Mouse (Mus musculus): ENCODE results near the gene Ntsr1. TPM values are rescaled to one million over a fixed set of nuclear protein-coding genes. Genes with fewer than 3 reads are reported as not detected.

Gene Ntsr1
- not detected for polyA plus RNA-seq (2014; fragmentation: Illumina TruSeq; extraction: RNeasy Lipid Tissue Mini Kit (QIAGEN cat#74804); ENCODE audit: insufficient read depth, low read depth, low replicate concordance)

GRCm38 (mm10) chr2:180499741-180500140, at the start of gene Ntsr1:
Gene Ntsr1, plus strand, starts transcription at chr2:180499976.

GRCm38 (mm10) chr2:180455723-180456698, 43.8 kb upstream of the Ntsr1 start, which contains the start of gene Slco4a1:
Gene Slco4a1, plus strand, starts transcription at chr2:180456245.

DNA sequence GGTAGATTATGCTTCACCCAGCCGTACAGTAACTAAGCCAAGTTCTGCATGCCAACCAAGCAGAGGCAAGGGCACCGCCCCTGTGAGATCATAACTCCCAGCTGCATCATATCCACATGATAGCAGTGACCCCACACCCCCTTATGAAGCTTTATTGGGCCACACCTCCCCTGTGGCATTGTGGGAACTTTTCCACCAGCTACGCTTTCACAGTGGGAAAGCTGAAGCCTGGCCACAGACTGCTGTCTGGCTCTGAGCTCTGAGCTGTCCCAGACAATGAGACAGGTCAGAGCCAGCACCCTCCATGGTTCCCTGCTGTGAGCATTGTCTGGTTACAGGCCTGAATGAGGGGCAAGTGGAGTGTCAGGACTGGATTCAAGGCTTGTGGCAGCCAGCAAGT, 81.2 kb downstream of the Ntsr1 start, which contains the start of gene Mrgbp:
Gene Mrgbp (plus strand): TSS at position 303 of the 400 bp plus-strand sequence.

DNA sequence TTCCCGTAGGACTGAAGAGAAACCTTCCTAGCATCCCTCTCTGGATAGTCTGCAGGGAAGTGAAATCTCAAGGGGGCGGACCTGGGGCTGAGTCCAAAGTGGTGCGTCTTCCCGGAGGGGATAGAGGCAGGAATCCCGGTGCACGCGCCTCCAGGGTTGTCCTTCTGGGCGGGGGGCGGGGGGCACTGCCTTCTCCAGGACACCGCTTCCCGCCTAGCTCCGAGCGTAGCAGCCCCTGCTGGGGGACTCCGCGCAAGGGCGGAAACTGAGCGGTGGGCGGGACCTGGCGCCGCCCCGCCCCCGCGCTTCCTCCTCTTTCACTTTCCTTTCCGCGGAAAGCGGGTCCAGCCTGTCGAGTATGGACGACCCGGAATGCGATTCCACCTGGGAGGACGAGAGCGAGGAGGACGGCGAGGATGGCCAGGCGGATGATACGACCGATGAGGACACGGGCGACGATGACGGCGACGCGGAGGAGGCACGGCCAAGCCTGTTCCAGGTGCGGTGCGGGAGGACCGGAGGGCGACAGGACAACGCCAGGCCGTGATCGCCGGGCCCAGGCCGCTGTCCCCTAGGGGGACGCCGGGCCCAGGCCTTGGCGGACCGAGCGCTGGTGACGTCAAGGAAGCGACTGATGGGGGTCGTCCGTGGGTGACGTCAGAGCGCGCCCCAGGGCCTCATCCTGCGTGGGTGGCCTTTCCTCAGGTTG, 89.5 kb downstream of the Ntsr1 start, which contains the start of gene Ogfr:
Gene Ogfr (plus strand): TSS at position 123 of the 709 bp plus-strand sequence.

Other genes with a start within 250 kb of the Ntsr1 start
- 2,570 TPM for gene Rps21, start 242.6 kb upstream of the Ntsr1 start, polyA plus RNA-seq (2014; fragmentation: Illumina TruSeq; extraction: RNeasy Lipid Tissue Mini Kit (QIAGEN cat#74804); ENCODE audit: insufficient read depth, low read depth, low replicate concordance)
- gene Cables2, start 226.5 kb upstream of the Ntsr1 start, polyA plus RNA-seq (2014; fragmentation: Illumina TruSeq; extraction: RNeasy Lipid Tissue Mini Kit (QIAGEN cat#74804); ENCODE audit: insufficient read depth, low read depth, low replicate concordance), result 10.9 TPM
- gene Rbbp8nl, start 210.1 kb upstream of the Ntsr1 start, polyA plus RNA-seq (2014; fragmentation: Illumina TruSeq; extraction: RNeasy Lipid Tissue Mini Kit (QIAGEN cat#74804); ENCODE audit: insufficient read depth, low read depth, low replicate concordance), result 0.29 TPM
- gene Gata5, start 165.3 kb upstream of the Ntsr1 start, polyA plus RNA-seq (2014; fragmentation: Illumina TruSeq; extraction: RNeasy Lipid Tissue Mini Kit (QIAGEN cat#74804); ENCODE audit: insufficient read depth, low read depth, low replicate concordance), result 3.8 TPM
- gene Slco4a1, start 43.7 kb upstream of the Ntsr1 start, polyA plus RNA-seq (2014; fragmentation: Illumina TruSeq; extraction: RNeasy Lipid Tissue Mini Kit (QIAGEN cat#74804); ENCODE audit: insufficient read depth, low read depth, low replicate concordance), result 0.85 TPM
- gene Mrgbp, start 81.3 kb downstream of the Ntsr1 start, polyA plus RNA-seq (2014; fragmentation: Illumina TruSeq; extraction: RNeasy Lipid Tissue Mini Kit (QIAGEN cat#74804); ENCODE audit: insufficient read depth, low read depth, low replicate concordance), result 13.8 TPM
- gene Ogfr, start 89.3 kb downstream of the Ntsr1 start, polyA plus RNA-seq (2014; fragmentation: Illumina TruSeq; extraction: RNeasy Lipid Tissue Mini Kit (QIAGEN cat#74804); ENCODE audit: insufficient read depth, low read depth, low replicate concordance), result 37.8 TPM
- gene Col9a3, start 97.8 kb downstream of the Ntsr1 start, polyA plus RNA-seq (2014; fragmentation: Illumina TruSeq; extraction: RNeasy Lipid Tissue Mini Kit (QIAGEN cat#74804); ENCODE audit: insufficient read depth, low read depth, low replicate concordance), result 1.1 TPM
- not detected for gene Tcfl5, start 142.7 kb downstream of the Ntsr1 start, polyA plus RNA-seq (2014; fragmentation: Illumina TruSeq; extraction: RNeasy Lipid Tissue Mini Kit (QIAGEN cat#74804); ENCODE audit: insufficient read depth, low read depth, low replicate concordance)
- 6.5 TPM for gene Dido1, start 210.0 kb downstream of the Ntsr1 start, polyA plus RNA-seq (2014; fragmentation: Illumina TruSeq; extraction: RNeasy Lipid Tissue Mini Kit (QIAGEN cat#74804); ENCODE audit: insufficient read depth, low read depth, low replicate concordance)
- gene Gid8, start 210.1 kb downstream of the Ntsr1 start, polyA plus RNA-seq (2014; fragmentation: Illumina TruSeq; extraction: RNeasy Lipid Tissue Mini Kit (QIAGEN cat#74804); ENCODE audit: insufficient read depth, low read depth, low replicate concordance), result 32.2 TPM
- 2.8 TPM for gene Slc17a9, start 225.3 kb downstream of the Ntsr1 start, polyA plus RNA-seq (2014; fragmentation: Illumina TruSeq; extraction: RNeasy Lipid Tissue Mini Kit (QIAGEN cat#74804); ENCODE audit: insufficient read depth, low read depth, low replicate concordance)